Mouse (Mus musculus) stomach, embryonic 16.5 days (tissue): ENCODE data around the gene Skp1a. TPM values are rescaled to one million over a fixed set of nuclear protein-coding genes. Genes with fewer than 3 reads are reported as not detected.

Experiments
- ATAC-seq: fragments of 200-750 bp; cut with Nextera tagmentation; 2 replicates; pipeline ENCODE4 v1.8.0; 2017; ENCODE audit warnings: moderate number of reproducible peaks, moderate TSS enrichment; ENCODE audit not compliant: insufficient read depth, low FRiP score
- H3K27ac ChIP-seq: fragments of 300-500 bp; sonication (generic); 2 replicates; pipeline ENCODE4 v1.5.1; 2014; ENCODE audit warnings: low read length
- H3K27me3 ChIP-seq: fragments of 300-500 bp; sonication (generic); 2 replicates; pipeline ENCODE4 v1.6.1; 2014; ENCODE audit warnings: low read length, control low read depth, mixed read lengths; ENCODE audit not compliant: control insufficient read depth, insufficient read depth
- H3K36me3 ChIP-seq: fragments of 300-500 bp; sonication (generic); 2 replicates; pipeline ENCODE4 v1.6.1; 2014; ENCODE audit warnings: low read length; ENCODE audit not compliant: control insufficient read depth, insufficient read depth
- H3K4me1 ChIP-seq: fragments of 300-500 bp; sonication (generic); 2 replicates; pipeline ENCODE4 v1.6.1; 2014; ENCODE audit warnings: low read length, control low read depth, mixed read lengths; ENCODE audit not compliant: control insufficient read depth, insufficient read depth
- H3K4me2 ChIP-seq: fragments of 300-500 bp; sonication (generic); 2 replicates; pipeline ENCODE4 v1.6.1; 2014; ENCODE audit warnings: low read depth, low read length, mixed read lengths
- H3K4me3 ChIP-seq: fragments of 300-500 bp; sonication (generic); replicated peaks from 2 replicates; pipeline ENCODE4 v1.5.1; 2014; ENCODE audit warnings: mild to moderate bottlenecking, low read length
- H3K9ac ChIP-seq: fragments of 300-500 bp; sonication (generic); 2 replicates; pipeline ENCODE4 v1.6.1; 2014; ENCODE audit warnings: low read length
- H3K9me3 ChIP-seq: fragments of 300-500 bp; sonication (generic); replicated peaks from 2 replicates; pipeline ENCODE4 v1.6.1; 2016; ENCODE audit warnings: low read length, control low read depth; ENCODE audit not compliant: control insufficient read depth
- WGBS: fragments of 180-500 bp; shearing (Covaris S2); extraction: QIAGEN DNeasy Blood & Tissue Kit; methylation state at CpG from one replicate; pipeline ENCODE4 v1.1.7; 2014; 5-methylcytosine and 5-hydroxymethylcytosine counted together
- polyA plus RNA-seq: library from polyadenylated mRNA; unstranded; fragments of >200 nt; fragmentation: Nextera tagmentation; extraction: Ambion mirVana; gene quantifications from 2 replicates; pipeline ENCODE4 v1.2.1, GENCODE M21; 2015

Gene Skp1a
- polyA plus RNA-seq, 1 experiment from 2014 or later: 650 TPM

DNA sequence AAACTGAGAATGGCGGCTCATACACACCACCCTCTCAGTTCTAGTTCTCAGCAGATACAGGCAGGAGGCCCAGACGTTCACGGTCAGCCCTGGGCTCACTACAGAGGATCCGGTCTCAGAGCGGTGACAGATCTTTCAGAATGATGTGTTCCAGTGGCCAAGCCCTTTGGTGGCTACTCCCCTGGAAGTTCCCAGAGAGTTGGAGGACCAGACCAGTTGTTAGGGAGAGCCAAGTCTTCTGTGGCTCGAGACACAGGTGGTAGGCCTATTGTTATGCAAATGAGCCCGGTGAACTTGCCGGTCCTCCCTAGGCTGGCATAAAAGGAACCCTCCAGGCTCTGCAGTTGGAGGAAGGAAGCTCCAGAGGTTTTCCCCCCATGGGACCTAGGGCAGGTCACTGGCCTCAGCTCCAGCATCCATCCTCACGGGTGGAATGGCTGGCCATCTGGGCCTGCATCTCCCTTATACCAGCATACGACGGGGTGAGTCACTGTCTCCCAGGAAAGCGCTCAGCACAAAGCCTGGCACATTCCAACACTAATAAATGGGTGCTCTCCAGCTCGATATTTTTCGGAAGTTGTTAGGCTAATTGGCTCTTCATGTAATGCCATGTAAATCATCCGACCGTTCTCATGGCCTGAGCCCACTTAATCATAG is 54.6 kb downstream of the Skp1a start:
- no peak for ATAC-seq
- Histone ChIP-seq H3K4me2 (no peak overlapping the region), H3K27ac (no peak overlapping the region), H3K36me3 (no peaks in the 10 kb centered on the region), H3K27me3 (no peaks in the 10 kb centered on the region), H3K9ac (no peak overlapping the region; the same call in 1 of the 2 replicates), H3K9me3 (no peaks in the 10 kb centered on the region), H3K4me3 (no peak overlapping the region), H3K4me1 (peaks cover 30% of the 10 kb centered on the region; the same call in 1 of the 2 replicates)
- 37% methylated on average over 16 of the region's 16 CpGs for WGBS

DNA sequence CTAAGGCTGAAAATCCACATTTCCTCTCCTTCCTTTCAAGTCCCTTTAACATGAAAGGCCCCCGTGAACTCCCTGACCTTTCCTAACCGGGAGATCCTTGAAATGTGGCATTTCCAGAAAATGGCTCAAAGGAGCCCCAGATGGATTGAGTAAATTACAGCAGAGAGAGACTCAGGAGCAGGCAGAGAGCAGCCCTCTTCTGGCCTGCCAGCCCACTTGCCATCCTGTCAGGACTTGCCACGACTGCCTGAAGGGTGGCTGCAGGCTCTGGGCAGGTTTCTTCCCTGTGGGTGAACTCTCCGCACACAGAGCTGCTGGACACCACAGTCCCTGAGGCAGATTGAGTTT is 55.1 kb downstream of the Skp1a start:
- no peak for ATAC-seq
- Histone ChIP-seq H3K4me1 (peaks cover 30% of the 10 kb centered on the region; the same call in 1 of the 2 replicates), H3K36me3 (no peaks in the 10 kb centered on the region), H3K27me3 (no peaks in the 10 kb centered on the region), H3K4me2 (no peak overlapping the region), H3K27ac (no peak overlapping the region), H3K9ac (peak overlapping the region; percentile 35), H3K9me3 (no peaks in the 10 kb centered on the region), H3K4me3 (no peak overlapping the region)
- WGBS: 22% methylated on average over 4 of the region's 4 CpGs

DNA sequence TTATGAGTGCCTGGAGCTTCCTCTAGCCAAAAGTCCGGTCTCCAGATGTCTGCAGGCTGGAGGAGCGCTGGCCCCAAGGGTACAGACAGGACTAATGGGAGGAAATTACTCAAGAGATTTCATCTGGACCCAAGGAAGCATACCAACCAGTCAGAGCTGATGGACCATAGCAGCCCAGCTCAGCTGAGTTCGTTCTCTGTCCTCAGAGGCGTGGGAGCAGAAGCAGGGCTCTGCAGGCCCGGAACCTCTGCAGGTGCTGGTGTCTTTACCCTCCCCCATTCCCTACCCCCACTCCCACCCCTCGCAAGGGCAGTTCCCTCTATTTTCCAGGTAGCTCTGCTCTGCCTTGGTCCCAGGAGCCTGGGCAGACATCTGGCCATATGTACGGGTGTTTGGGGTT is 60.6 kb downstream of the Skp1a start:
- Histone ChIP-seq H3K4me1 (no peaks in the 10 kb centered on the region), H3K9me3 (no peaks in the 10 kb centered on the region), H3K9ac (no peak overlapping the region), H3K4me2 (no peak overlapping the region), H3K4me3 (no peak overlapping the region), H3K27ac (no peak overlapping the region), H3K27me3 (no peaks in the 10 kb centered on the region), H3K36me3 (no peaks in the 10 kb centered on the region)
- no peak for ATAC-seq
- 57% methylated on average over 7 of the region's 7 CpGs for WGBS

DNA sequence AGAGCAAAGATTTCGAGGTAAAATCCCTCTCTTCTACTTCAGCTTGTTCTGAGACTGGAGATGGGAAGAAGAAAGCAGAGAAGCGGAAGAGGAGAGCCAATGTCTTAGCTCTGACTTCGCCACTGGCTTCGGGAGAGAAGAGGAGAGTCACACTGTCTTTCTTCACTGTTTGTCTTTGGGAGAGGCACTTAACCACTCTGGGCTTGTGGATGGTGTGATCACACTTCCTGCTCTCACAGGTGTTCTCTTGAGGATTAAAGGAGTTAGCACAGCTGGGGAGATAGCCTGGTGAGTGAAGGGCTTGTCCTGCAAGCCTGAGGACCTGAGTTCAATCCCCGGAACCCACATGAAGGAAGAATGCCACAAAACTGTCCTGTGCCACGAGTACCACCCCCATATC is 61.1 kb downstream of the Skp1a start:
- no peaks in the 10 kb centered on the region for H3K9me3 ChIP-seq
- no peaks in the 10 kb centered on the region for H3K4me1 ChIP-seq
- no peaks in the 10 kb centered on the region for H3K27me3 ChIP-seq
- H3K9ac ChIP-seq: no peak overlapping the region
- no peaks in the 10 kb centered on the region for H3K36me3 ChIP-seq
- 72% methylated on average over 6 of the region's 6 CpGs for WGBS
- no peak overlapping the region for H3K4me3 ChIP-seq
- no peak overlapping the region for H3K27ac ChIP-seq
- no peak overlapping the region for H3K4me2 ChIP-seq
- ATAC-seq: no peak

- Histone ChIP-seq H3K4me2 (no peak overlapping the region), H3K27ac (no peak overlapping the region), H3K4me1 (no peaks in the 10 kb centered on the region), H3K27me3 (no peaks in the 10 kb centered on the region), H3K9me3 (no peaks in the 10 kb centered on the region), H3K36me3 (no peaks in the 10 kb centered on the region), H3K4me3 (no peak overlapping the region), H3K9ac (no peak overlapping the region)
- 81% methylated on average over 9 of the region's 9 CpGs for WGBS
- ATAC-seq: no peak
These were observed 62.3 kb downstream of the Skp1a start for GRCm38 (mm10) chr11:52294103-52294502.

Other genes starting within 250 kb of the Skp1a start
- gene Ube2b, start 231.2 kb upstream of the Skp1a start, polyA plus RNA-seq: 192 and 223 TPM in 2 replicates
- 5.2 and 6.7 TPM in 2 replicates for gene Cdkl3, start 227.8 kb upstream of the Skp1a start, polyA plus RNA-seq
- 53.8 and 60.6 TPM in 2 replicates for gene Ppp2ca, start 133.3 kb upstream of the Skp1a start, polyA plus RNA-seq
- not detected in 2 replicates for gene Olfr1373, start 86.5 kb upstream of the Skp1a start, polyA plus RNA-seq
- not detected in 2 replicates for gene Olfr1371, start 18.0 kb upstream of the Skp1a start, polyA plus RNA-seq
- gene Tcf7, start 51.0 kb downstream of the Skp1a start, polyA plus RNA-seq: 2.8 TPM in 2 replicates
- gene Vdac1, start 128.9 kb downstream of the Skp1a start, polyA plus RNA-seq: 280 and 325 TPM in 2 replicates
- gene 9530068E07Rik, start 164.4 kb downstream of the Skp1a start, polyA plus RNA-seq: 187 and 200 TPM in 2 replicates